Mouse (Mus musculus) ovary, postnatal 14 days (tissue): ENCODE results near the gene Snap29.

ENCODE experiments used
- DNase-seq: peaks from one replicate; pipeline ENCODE4 v3.0.0; 2022; ENCODE audit warnings: low spot score

The Snap29 gene

GRCm38 (mm10) chr16:17405736-17406443, at the start of gene Snap29, which contains the start of gene Pi4ka:
Gene Snap29 (plus strand): TSS chr16:17405986.
Gene Pi4ka (minus strand): TSS chr16:17406314.
- DNase-seq, result peak; percentile 99

- no peak for DNase-seq
Measured at GRCm38 (mm10) chr16:17356031-17356430, 49.8 kb upstream of the Snap29 start.

DNA sequence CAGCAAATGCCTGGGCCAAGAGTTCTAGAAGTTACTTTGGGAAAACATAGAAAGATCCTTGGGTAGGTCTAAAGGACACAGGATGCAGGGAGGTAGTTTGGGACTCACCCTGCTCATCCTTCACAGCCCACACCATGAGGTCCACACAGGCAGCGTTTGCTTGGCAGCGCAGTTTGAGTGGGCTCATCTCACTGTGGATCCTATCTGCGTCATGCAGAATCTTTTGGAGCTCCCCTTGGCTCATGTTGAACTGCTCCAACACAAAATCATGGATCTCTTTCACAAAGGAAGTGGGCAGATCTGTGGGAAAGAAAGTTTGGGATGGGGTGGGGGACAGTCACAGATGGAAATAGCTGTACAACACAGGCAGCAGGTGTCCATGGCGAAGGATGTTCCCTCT, 47.0 kb upstream of the Snap29 start:
- no peak for DNase-seq

GRCm38 (mm10) chr16:17382306-17382705, 23.5 kb upstream of the Snap29 start:
- DNase-seq, result no peak

DNA sequence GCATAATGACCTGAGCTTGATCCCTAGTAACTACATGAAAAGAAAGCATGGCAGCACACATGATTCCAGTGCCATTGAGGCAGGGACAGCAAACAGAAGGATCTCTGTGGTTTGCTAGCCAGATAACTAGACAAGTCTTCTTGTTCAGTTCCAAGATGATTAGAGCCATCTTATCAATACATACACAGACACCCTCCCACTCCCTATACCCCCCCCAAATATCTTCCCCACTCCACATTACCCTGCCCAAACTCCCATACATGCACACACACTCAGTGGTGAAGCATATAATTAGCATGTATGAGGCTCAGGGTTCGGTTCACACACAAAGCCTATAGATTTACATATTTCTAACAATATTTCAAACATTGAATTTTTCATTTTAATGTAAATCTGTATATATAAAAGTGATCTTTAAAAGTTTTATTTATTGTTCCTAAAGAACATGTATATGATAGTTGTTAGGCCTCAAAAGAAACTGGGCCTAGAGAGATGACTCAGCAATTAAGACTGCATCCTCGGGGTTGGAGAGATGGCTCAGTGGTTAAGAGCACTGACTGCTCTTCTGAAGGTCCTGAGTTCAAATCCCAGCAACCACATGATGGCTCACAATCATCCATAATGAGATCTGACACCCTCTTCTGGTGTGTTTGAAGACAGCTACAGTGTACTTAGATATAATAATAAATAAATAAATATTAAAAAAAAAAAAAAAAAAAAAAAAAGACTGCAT, 22.0 kb upstream of the Snap29 start:
- no peak for DNase-seq

GRCm38 (mm10) chr16:17392784-17393183, 13.0 kb upstream of the Snap29 start:
- DNase-seq, result no peak

GRCm38 (mm10) chr16:17402855-17403254, 2.9 kb upstream of the Snap29 start:
- DNase-seq, result peak; percentile 24

GRCm38 (mm10) chr16:17405271-17405696, 502 bp upstream of the Snap29 start:
- DNase-seq, result peak; percentile 49

- no peak for DNase-seq
Measured at GRCm38 (mm10) chr16:17406512-17407231, 886 bp downstream of the Snap29 start.

DNA sequence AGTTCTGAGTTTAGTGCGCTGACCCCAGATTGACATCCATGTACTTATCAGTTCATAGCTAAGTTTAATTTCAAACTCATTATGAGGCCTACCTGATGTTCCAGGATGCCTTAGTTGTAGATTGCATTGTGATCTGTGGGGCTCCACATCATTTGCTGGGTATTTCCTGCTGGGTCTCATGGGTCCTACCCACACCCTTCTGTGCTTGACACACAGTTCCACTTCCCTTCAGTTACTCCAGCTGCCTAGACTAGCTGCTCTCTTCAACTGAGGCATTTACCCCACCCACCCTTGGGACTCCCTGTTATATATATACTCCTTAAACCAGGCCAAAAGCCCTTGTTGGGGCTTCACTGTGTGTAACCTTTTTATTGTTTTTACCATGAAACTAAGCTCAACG, 3.3 kb downstream of the Snap29 start:
- no peak for DNase-seq

GRCm38 (mm10) chr16:17410209-17410608, 4.4 kb downstream of the Snap29 start:
- no peak for DNase-seq

- DNase-seq, result no peak
Measured at GRCm38 (mm10) chr16:17423021-17423420, 17.2 kb downstream of the Snap29 start.

DNA sequence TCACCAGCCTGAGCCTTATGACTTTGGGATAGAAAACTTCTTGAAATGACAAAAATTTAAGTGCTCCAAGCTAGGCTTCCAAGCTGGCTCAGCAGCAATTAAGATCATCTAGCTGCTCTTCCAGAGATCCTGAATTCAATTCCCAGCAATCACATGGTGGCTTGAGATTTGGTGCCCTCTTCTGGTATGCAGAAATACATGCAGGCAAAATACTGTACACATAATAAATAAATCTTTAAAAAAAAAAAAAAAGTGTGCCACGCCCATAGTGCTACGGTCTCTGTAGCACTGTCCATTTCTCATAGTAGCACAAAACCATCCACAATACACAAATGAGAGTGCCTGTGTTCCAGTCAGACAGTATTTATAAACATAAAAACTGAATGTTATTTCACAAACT, 26.8 kb downstream of the Snap29 start:
- no peak for DNase-seq

DNA sequence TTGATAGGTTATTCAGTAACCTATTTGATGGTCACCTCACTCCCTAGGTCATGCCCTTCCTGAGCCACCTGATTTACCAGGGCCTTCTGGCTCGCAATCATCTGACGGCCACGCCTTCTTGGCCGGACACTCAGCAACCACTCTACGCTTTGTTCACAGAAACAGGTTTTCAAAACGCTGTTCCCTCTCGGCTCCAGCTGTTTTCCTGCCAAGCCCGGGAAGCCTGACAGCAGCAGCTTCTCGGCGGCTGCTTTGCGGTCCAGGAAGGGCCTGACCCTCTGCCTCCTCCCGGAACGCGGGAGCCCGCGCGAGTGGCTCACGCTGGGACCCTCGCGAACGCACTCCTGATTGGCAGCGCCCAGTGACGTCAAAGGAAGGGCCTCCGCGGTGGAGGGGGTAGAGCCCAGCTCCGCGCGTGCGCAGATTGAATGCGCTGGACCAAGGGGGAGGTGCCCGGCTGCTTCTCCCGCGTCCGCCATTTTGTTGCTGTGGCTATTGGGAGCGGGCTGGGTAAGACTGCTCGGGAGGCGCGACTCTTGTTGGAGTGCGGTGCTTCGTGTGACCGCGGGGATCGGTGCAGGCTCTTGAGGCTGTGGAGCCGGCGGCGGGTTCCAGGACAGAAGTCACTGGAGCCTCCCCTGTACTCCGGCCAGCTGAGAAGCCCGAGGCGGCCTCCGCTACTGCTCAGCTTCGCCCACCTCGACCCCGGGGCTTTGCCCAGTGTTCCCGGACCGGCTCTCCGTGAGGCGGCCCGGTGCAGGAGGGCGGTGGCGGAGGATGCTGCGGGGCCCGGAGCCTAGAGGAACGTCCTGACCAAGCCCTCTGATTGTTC, 46.0 kb downstream of the Snap29 start, which contains the start of gene Crkl:
TSS of gene Crkl (plus strand) at position 447 of the 832 bp plus-strand sequence.
- peak; percentile 96 for DNase-seq

GRCm38 (mm10) chr16:17452373-17452715, 46.6 kb downstream of the Snap29 start:
- no peak for DNase-seq

GRCm38 (mm10) chr16:17456901-17457300, 51.1 kb downstream of the Snap29 start:
- DNase-seq, result no peak

DNA sequence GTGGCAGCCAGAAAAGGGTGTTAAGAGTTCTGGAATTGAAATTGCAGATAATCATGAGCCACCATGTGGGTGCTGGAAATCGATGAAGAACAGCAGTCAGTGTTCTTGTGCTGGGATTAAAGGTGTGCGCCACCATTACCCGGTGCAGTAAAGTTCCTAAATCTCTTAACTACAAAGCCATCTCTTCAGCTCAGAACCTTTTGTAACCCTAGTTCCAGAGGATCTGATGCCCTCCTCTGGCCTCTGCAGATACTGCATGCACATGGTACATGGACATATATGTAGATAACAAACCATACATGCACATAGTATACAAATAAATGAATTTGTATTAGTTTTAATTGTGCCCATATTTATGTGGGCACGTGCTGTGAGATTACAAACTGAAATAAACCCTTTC, 54.5 kb downstream of the Snap29 start:
- DNase-seq, result no peak

DNA sequence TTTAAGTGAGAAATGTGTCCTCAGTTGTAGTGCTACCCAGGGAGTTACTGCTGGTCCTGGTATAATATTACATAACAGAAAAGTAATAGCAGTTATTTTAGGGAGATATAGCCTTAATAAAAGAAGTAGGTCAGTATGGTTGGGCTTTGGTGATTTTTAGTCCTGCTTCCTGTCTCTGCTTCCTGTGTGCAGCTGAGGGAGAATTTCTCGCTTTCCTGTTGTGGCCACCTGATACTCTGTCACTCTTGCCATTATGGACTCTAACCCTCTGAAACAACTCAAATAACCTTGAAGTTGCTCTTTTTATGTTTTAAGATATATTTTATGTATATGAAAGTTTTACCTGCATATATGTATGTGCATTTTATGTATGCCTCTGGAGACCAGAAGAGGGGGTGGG, 55.8 kb downstream of the Snap29 start:
- DNase-seq, result no peak

DNA sequence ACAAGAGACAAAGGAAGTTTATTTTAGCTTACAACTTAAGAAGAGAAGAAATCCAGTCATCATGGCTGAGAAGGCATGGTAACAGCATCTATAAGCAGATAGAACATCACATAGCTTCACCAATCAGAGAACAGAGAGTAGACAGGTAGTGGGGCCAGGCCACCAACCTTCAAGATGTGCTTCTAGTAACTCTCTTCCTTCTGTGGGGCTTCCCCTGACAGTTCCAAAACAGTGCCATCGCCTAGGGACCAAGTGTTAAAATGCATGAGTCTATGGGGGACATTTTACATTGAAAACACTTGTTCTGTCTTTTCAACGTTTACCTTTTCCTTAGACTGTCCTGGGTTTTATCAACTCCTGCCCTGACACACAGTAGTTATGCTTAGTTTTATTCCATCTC, 57.4 kb downstream of the Snap29 start:
- no peak for DNase-seq

GRCm38 (mm10) chr16:17466875-17467663, 61.3 kb downstream of the Snap29 start:
- no peak for DNase-seq

- DNase-seq, result no peak
Measured at GRCm38 (mm10) chr16:17472498-17472897, 66.7 kb downstream of the Snap29 start.
